Mouse (Mus musculus) spleen, adult 12 weeks (tissue): ENCODE data around the gene Otub1.

Experiments
- DNase-seq: peaks from one replicate; pipeline ENCODE4 v3.0.0; 2022; ENCODE audit warnings: low spot score

The Otub1 gene

DNA sequence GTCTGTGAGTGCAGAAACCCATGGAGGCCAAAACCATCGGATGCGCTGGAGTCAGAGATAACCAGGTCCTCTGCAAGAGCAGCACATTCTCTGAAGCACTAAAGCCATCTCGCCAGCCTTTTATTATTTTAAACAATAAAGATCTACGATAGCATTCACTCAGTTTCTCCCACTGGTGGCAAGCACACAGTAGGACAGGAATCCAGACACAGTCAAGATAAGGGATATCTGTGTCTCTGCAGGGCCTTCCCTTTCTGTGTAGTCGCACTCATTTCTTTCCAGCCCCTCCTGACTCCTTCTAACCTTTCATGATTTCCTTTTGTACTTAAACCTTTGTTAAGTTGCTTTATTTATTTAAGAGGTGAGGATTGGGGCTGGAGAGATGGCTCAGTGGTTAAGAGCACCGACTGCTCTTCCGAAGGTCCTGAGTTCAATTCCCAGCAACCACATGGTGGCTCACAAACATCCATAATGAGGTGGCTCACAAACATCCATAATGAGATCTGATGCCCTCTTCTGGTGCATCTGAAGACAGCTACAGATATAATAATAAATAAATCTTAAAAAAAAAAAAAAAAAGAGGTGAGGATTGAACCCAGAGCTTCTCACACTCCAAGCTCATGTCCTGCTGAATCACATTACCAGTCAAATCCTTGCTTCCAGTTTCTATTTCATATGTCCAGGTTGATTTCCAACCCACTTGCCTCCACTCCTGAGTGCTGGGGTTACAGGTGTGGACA lies 4.0 kb upstream of the Otub1 start:
- DNase-seq = no peak

DNA sequence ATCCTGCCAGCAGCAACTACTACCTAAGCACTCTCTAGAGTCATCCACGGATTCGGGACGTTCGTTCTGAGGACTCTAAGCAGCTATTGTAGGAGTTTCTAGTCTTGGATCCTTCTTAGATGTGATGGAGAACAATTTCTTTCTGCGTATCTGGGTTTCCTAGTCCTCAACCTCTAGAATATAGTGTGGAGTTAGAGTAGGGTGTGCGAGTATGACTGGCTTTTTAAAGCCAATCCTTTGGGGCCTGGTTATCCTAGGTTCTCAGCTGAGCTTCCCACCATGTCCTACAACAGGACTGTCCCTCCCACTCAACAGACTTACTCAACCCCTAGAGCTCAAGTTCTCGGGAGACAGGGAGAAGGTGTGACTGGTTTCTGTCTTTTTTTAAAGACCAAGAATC lies 790 bp downstream of the Otub1 start:
- no peak for DNase-seq

DNA sequence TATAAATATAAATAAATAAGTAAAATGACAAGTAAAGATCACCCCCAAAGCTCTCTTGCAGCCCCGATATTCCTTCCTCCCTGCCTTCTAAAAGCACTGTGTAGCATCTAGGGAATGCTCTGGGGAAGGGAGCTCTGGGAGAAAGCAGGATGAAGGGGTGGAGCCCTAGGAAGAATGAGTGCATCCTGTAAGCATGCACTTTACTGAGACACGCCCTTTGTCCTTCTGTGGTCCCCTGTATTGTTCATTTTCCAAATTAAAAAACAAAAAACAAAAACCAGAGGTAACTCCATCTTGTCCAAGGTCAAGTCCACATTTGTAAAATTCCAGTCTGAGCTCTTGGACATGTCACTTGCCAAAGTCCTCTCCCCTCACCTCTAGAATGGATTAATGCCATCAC lies 1.2 kb downstream of the Otub1 start:
- DNase-seq = no peak

DNA sequence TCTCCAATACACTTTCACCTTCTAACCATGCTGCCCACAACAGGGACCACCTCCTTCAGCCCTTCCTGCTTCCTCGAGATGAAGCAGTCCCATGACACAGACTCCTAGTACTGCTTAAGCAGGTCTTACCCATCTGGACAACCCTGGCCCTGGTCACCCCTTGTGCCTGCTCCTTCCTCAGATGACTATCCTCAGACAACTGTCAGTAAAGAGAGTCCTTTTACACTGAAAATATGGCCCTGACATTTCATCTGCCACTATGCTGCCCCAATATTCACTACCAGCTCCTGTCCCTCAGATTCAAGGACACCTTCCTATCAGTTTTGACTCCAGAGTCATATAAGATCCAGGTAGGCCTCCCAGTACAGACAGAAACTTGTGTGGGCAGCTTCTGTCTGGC lies 5.7 kb downstream of the Otub1 start:
- no peak for DNase-seq

DNA sequence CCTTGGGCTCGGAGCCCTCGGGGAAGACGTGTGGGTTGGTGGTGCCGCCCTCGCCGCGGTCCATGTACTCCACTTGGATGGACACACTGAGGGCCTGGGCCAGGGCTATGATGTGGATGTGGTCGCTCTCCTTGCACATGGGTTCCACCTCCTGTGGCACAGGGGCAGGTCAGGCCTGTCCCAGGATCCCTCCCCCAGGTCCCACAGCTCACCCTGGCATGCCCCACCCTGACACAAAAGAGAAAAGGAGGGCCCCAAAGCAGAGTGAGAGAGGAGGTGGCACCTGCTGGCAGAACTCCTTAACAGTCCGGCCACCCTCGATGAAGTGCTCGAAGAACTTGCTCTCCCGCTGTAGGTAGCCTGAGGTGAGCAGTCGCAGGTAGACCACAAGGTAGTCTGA lies 7.0 kb downstream of the Otub1 start:
- DNase-seq = no peak

DNA sequence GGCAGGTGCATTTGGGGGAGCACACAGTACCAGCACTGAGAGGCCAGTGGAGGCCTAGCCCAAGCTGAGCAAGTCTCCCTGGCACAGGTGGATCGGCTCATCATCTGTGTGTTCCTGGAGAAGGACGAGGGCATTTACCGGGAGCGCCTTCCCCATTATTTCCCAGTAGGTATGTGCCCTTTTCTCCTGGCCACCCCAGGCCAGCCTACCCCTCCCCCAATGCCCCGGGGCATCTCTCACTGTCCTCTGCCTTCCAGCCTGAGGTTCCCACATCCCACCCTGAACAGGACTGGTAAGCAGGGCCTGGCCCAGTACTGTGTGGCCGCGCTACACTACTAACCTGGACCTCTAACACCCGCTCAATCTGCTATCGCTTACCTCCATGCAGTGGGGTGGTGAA lies 8.7 kb downstream of the Otub1 start:
- no peak for DNase-seq

DNA sequence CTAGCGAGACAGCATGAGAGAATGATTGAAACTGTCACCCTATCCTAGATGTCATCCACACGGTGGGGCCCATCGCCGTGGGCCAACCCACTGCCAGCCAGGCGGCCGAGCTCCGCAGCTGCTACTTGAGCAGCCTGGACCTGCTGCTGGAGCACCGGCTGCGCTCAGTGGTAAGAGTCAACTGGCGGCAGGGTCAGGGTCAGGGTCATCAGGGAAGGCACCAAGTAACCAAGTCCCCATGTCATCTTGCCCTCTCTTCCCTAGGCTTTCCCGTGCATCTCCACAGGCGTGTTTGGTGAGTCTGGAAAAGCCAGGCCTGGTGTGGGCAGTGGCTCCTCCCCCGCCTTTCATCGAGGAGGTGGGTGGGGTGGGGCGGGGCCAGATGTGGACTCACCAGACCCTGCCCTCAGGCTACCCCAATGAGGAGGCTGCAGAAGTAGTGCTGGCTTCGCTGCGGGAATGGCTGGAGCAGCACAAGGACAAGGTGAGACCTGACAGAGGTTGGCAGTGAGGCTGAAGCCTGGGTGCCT lies 9.3 kb downstream of the Otub1 start:
- DNase-seq = no peak

DNA sequence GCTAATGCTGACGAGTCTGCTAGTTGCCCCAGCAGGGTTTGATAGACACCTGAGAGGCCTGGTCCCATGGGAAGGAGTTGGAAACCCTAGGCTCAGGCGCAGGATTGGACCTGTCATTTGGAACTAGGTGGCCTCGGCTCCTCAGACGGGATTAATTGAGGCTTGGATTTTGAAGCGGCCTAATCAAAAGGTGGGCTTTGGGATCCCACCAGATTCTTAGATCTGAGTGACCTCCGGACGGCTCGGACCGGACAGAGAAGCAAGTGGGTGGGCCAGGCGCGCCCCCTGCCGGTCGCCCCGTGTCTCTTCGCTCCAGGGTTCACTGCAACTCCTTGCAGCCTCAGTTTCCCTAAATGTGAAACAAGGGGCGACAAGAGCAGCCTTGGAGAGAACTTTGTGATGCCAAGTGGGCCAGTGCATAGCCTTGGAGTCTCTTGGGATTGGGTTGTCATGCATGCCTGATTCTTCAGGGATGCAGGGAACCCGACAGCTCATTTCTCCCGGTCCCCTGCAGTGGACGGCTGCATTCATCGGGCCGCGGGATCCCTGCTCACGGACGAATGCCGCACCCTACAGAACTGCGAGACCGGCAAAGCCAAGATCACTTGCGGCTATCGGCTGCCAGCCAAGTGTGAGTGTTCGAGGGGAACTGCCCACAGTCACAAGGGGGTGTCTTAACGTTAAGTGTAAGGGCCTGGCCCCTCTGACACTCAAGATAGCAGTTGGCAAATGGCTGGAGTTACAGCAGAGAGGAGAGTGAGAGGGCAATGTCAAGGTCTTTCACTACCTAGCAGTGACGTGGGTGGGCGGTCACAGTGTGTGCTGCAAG lies 10.0 kb downstream of the Otub1 start:
- peak; percentile 32 for DNase-seq

DNA sequence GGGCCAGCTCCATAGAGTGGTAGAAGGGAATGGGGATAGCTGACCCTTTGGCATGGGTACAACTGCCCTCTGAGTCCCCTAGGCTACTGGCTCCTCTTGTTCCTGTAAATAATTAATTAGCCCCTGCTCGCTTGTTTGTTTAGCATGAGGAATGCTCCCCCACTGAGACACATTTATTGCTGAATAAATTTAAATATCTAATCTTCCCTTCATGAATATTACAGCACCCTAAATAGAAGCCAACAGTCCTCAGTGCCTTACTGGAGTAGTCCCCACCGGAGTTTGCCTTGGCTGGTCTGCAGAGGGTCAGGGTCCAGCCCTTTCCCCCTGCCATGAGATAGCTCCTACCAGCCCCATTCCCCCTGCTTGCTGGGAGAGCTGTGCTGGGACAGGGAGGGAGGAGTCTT lies 13.6 kb downstream of the Otub1 start:
- DNase-seq = no peak

DNA sequence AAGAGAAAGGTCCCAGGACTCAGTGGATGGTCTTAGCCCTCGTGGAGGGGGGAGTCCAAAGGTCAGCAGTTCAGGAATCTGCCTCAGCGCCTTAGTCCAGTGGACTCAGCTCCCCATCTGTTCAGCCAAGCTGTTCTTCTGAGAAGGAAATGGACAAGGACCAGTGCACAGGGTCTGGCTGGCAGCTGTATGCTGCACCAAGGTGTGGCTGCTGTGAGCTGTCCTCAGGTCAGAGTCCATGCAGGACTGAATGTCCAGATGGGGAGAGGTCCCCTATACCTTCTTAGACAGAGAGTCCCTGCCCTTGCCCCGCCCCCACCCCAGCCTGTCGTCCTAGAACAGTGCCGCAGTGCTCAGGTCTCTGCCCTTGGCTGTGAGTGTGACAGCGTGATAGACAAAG lies 14.5 kb downstream of the Otub1 start:
- DNase-seq = no peak

DNA sequence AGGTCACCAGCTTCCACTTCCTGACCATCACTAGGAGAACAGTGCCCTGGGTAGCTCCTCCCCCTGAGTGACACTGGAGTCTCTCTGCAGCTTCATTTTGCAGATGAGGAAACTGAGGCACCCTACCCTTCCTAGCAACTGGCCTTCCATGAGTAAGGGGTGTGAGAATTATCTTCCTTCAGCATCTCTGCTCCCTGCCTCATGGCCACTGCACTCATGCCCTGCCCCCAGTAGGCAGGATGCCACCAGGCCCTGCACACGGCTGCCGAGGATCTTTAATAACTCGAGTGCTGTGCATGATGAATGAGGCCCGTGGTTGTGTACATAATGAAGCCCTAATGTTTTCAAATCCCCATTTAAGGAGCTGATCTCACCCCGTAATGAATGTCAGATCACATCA lies 15.1 kb downstream of the Otub1 start:
- no peak for DNase-seq

DNA sequence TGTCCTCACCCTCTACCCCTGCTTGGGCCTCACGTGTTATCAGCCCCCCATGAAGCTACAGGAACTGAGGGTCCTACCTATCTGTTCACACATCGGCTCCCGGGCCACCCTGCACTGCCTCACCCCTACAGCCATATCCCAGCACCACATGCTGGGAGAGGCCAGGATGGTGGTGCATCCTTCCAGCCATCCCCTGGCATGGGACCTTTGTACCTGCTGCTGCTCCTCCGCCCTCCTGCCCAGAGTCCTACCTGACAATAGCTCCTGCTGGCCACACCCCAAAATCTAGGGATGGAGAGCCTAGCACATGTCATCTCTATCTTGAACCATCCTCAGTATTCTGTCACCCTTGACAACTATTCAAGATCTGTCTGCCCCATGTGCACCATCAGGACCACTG lies 17.1 kb downstream of the Otub1 start:
- DNase-seq = no peak

DNA sequence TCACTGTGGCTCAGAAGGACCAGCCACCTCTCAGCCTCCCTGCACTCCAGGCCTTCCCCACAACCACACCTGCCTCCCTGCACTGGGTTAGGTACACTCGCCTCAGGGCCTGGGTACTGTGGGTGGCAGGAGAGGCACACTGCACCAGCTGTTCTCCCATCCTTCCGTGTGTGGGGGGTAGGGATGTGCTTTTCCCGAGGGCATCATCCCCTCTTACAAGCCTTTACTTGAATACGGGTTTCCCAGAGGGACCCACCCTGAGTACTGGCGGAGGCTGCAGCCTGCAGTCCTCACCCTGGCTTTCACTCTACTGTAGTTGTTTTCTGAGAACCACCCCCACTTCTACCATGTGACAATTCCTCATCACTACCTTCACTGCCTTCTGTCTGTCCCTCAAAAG lies 19.0 kb downstream of the Otub1 start:
- DNase-seq = no peak

DNA sequence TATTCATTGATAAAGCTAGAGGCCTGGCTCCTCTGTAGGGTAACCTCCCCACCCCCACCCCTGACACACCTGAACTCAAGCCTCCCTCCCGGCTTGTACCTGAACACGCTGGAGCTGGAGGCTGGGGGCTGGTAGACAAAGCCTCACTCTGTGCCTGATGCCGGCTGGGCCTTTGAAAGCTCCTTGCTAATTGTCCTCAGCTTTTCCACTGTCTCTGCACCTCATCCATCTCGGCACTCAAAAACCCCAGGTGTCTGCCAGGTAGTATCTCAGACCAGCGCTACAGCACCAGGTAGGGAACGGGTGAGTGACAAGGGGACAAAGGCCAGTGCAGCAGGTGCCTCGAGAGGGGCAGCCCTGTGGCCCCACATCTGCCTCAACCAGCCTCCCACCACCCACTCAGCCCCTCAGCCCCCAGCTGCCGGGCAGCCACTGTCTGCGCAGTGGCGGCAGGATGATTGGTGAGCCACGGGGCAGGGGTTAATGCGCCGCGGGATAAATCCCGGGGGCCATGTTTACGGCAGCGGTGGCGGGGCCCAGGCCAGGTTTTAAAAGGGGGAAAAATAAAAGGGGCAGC lies 20.3 kb downstream of the Otub1 start:
- DNase-seq = no peak

DNA sequence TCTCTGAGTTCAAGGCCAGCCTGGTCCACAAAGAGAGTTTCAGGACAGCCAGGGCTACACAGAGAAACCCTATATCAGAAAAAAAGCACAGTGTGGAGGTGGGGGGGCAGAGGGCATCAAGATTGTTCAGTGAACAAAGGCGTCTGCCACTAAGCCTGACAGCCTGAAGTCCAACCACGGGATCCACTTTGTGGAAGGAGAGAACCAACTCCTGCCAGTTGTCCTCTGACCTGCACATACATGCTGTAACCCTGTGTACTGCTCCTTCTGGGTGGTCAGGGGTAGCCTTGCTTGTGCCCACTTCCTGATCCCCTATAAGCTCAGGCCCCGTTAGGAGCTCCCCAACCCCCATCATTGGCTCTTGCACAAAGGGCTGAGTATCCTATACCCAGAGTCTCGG lies 21.1 kb downstream of the Otub1 start:
- DNase-seq = no peak

DNA sequence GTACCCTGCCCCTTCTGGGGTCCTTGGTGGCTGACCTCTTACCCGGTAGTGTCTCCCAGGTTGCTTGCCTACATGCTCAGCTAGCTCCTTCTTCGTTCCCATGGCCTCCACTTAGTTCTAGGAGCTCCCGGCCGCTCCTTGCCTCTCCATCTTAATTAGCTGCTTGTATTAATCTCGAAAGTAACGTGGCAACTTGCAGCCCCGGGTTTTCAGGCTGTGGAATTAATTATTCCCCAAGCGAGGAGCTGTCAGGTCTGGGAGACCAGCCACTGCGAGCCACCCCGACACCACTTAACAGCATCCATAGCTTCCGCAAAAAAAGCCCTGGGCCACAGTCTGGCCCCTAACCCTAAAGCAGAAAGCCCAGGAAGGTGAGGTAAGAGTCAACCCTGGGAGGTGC lies 22.7 kb downstream of the Otub1 start:
- no peak for DNase-seq

DNA sequence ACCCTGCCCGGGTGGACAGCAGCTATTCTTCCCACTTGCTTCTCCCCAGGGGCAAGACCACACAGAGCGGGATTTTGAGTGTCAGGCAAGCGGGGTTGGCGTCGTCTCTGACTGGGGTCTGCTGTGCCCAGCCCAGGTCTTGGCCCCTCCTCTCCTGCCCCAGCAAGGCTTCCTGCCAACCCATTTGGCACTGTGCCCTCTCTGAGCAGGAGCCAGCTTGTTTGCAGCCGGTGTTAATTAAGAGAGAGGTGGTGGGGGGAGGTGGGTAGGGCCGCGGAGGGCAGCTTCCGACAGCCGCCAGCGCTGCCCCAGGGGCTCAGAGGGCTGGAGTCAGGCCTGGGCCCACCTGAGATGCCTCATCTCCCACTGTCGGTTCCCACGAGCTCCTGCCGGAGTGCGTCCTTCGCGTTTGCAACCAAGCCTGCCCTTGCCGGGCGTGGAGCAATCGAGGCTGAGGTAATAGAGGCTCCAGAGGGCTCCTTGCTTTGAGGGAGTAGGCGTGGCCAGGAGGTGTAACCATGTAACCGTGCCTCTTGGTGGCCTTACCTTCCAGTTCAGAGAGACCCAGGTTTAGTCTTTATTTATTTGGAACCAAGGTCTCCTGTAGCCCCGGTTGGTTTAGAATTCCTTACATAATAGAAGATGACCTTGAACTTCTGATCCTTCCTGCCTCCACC lies 23.7 kb downstream of the Otub1 start:
- no peak for DNase-seq

DNA sequence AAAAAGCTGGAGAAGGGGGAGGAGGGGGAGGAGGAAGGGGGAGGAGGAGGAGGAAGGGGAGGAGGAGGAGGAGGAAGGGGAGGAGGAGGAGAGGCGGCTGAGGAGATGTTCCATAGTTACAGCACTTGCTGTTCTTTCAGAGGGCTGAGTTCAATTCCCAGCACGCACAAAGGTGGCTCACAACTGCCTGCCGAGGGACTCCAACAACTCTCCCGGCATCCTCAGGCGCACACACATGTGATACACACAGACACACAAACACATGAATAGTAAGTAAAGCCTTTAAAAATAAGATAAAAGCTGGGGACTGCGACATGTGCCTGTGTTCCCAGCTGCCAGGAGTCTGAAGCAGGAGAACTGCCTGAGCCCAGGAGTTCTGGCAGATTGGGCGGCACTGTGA lies 24.6 kb downstream of the Otub1 start:
- no peak for DNase-seq

DNA sequence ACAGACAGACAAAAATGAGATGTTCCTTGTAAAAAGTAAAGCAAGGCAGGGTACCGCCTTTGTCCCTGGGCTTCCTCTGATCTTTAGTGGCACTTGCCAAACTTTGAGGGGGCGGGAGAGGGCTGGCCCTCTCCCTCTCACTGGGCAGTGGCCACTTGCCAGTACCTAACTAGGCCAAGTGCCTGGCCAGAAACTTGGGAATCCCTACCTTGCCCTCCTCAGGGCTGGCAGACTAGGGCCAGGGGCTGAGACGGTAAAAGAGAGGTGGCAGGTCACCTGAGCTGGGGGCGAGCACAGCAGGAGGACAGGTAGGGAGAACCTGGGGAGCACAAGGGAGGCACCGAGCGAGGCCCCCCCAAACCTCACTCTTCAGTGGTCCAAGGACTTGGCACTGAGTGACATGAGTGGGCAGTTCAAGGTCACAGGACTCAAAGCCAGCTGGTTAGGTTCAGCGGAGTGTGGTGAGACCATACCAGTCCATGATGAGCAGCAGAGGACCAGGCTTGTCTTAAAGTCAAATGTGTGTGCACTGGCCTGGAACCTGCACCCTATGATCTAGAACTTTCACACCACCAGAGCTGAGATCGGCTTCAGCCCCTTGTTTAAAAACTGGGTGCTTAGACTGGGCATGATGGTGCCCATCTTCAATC lies 25.2 kb downstream of the Otub1 start:
- no peak for DNase-seq

DNA sequence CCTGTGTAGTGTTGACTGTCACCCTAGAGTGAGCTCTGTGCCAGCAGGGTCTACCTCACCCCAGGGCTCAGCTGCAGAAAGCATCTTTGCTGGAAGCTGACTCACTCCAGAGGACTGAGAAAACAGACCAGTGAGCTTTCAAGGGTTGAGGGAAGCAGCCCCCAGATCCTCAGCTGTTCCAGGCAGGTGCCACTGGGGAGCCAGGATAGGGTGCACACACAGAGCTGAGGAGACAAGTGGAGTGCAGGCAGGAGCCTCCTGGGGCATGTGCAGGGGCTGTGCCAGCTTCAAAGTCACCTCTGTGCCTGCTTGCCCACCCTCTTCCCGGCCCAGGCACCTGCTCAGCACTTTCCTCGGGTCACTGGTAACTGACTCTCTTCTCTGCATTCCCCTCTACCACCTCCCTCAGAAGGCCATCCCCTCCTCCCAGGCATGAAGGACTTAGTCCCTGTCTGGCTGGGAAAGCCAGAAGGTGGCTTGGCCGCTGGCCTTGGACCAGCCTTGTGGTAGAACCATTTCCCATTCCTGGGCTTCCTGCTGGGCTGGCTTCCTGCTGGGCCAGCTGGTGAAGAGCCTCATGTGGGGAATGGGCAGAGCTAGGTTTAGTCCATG lies 27.2 kb downstream of the Otub1 start:
- no peak for DNase-seq

DNA sequence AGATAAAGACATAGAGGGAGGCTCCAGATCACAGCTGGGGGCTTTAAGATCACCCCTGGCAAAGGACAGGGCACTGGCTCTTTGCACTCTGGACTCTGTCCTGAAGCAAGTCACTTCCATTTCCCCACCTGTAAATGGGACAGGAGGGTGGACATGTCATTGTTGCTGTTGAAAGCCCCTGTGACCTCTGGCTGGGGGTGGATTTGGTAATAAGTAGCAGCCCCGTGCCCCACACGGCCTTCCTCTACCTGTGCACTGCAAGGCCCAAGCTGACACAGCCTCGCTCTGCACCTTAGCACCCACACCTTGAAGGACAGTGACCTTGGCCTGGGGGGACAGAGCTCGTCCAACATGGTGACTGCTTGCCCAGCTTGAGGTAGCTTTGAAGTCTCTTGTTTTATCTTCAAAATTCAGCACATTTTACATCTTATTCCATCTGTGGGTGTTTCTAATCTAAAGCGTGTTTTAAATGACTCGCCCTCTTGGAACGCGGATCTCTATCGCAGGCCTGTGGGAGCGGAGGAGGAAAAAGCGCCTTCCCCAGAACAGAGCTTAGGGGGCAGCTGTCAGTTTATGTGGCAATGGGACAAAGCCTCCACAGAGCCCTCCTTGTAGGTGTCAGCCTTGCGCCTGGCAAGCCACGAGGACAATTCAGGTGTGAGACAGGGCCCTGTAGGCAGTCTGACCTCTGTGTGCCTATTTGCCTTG lies 28.2 kb downstream of the Otub1 start:
- DNase-seq = no peak
